Mouse (Mus musculus): ENCODE data around the gene 4933427D14Rik. TPM values are rescaled to one million over a fixed set of nuclear protein-coding genes. Genes with fewer than 3 reads are reported as not detected.

Gene 4933427D14Rik
- total RNA-seq, 2 experiments from 2014 or later = 1.9 to 3.0 TPM

Other genes with a start within 250 kb of the 4933427D14Rik start
- gene Aipl1, start 169.9 kb downstream of the 4933427D14Rik start, total RNA-seq (2021) = not detected
- under 1 TPM; 0.64 to 0.70 TPM for gene Pimreg, start 165.4 kb downstream of the 4933427D14Rik start, total RNA-seq (2021)
- gene Pitpnm3, start 71.7 kb downstream of the 4933427D14Rik start, total RNA-seq (2021) = 1 to 10 TPM; 1.8 to 2.6 TPM
- under 1 TPM; 0.08 to 0.10 TPM for gene Gm43951, start 619 bp downstream of the 4933427D14Rik start, total RNA-seq (2021)
- 10 to 100 TPM; 27.9 to 28.1 TPM for gene Txndc17, start 88 bp upstream of the 4933427D14Rik start, total RNA-seq (2021)
- 1 to 10 TPM; 5.8 to 7.4 TPM for gene Med31, start 8.1 kb upstream of the 4933427D14Rik start, total RNA-seq (2021)
- gene Slc13a5, start 59.8 kb upstream of the 4933427D14Rik start, total RNA-seq (2021) = under 1 TPM in 1 of 2 experiments, not detected in 1; 0.19 TPM
- 1 to 10 TPM; 4.6 TPM for gene Xaf1, start 94.2 kb upstream of the 4933427D14Rik start, total RNA-seq (2021)
- gene Fbxo39, start 107.0 kb upstream of the 4933427D14Rik start, total RNA-seq (2021) = not detected
- gene Tekt1, start 155.0 kb upstream of the 4933427D14Rik start, total RNA-seq (2021) = under 1 TPM; 0.64 to 0.70 TPM
- gene Smtnl2, start 204.3 kb upstream of the 4933427D14Rik start, total RNA-seq (2021) = 100 to 1,000 TPM; 219 to 223 TPM
- gene Ggt6, start 228.1 kb upstream of the 4933427D14Rik start, total RNA-seq (2021) = under 1 TPM; 0.38 TPM
- gene Mybbp1a, start 233.9 kb upstream of the 4933427D14Rik start, total RNA-seq (2021) = 10 to 100 TPM; 52.1 to 56.5 TPM